Mouse (Mus musculus) heart, postnatal 0 days (tissue): ENCODE results near the gene Tmem98. TPM values are rescaled to one million over a fixed set of nuclear protein-coding genes. Genes with fewer than 3 reads are reported as not detected.

ENCODE experiments used
- ATAC-seq: fragments of 200-750 bp; cut with Nextera tagmentation; 2 replicates; pipeline ENCODE4 v1.8.0; 2017; ENCODE audit warnings: low read depth, moderate number of reproducible peaks, moderate library complexity; ENCODE audit not compliant: insufficient read depth
- DNase-seq: peaks from one replicate; pipeline ENCODE4 v3.0.0-alpha.2; 2016; ENCODE audit warnings: low spot score
- H3K27ac ChIP-seq: fragments of 300-500 bp; sonication (generic); 2 replicates; pipeline ENCODE4 v1.5.1; 2014; ENCODE audit warnings: low read depth, mild to moderate bottlenecking
- H3K27me3 ChIP-seq: fragments of 300-500 bp; sonication (generic); 2 replicates; pipeline ENCODE4 v1.6.1; 2014; ENCODE audit warnings: low read length, mixed read lengths; ENCODE audit not compliant: control insufficient read depth, insufficient read depth
- H3K36me3 ChIP-seq: fragments of 300-500 bp; sonication (generic); replicated peaks from 2 replicates; pipeline ENCODE4 v1.6.1; 2014; ENCODE audit warnings: low read length, mixed read lengths; ENCODE audit not compliant: control insufficient read depth, insufficient read depth
- H3K4me1 ChIP-seq: fragments of 300-500 bp; sonication (generic); 2 replicates; pipeline ENCODE4 v1.6.1; 2014; ENCODE audit warnings: antibody characterized with exemption; ENCODE audit not compliant: control insufficient read depth, insufficient read depth
- H3K4me2 ChIP-seq: fragments of 300-500 bp; sonication (generic); 2 replicates; pipeline ENCODE4 v1.6.1; 2014; ENCODE audit warnings: low read depth, mild to moderate bottlenecking, low read length, moderate library complexity
- H3K4me3 ChIP-seq: fragments of 300-500 bp; sonication (generic); 2 replicates; pipeline ENCODE4 v1.5.1; 2014; ENCODE audit warnings: low read depth, low read length
- H3K9ac ChIP-seq: fragments of 300-500 bp; sonication (generic); replicated peaks from 2 replicates; pipeline ENCODE4 v1.6.1; 2014; ENCODE audit warnings: low read depth, low read length, mixed read lengths
- H3K9me3 ChIP-seq: fragments of 300-500 bp; sonication (generic); replicated peaks from 2 replicates; pipeline ENCODE4 v1.6.1; 2016; ENCODE audit warnings: low read length; ENCODE audit not compliant: control insufficient read depth
- CTCF ChIP-seq: IDR thresholded peaks from 2 replicates; pipeline ENCODE4 v1.5.1; 2016; ENCODE audit warnings: antibody characterized with exemption, control low read depth, low read depth
- EP300 ChIP-seq: IDR thresholded peaks from 2 replicates; pipeline ENCODE4 v1.6.1; 2016; ENCODE audit warnings: antibody characterized with exemption, low read depth
- WGBS: fragments of 180-500 bp; shearing (Covaris S2); extraction: QIAGEN DNeasy Blood & Tissue Kit; methylation state at CpG from one replicate; pipeline ENCODE4 v1.1.7; 2014; 5-methylcytosine and 5-hydroxymethylcytosine counted together
- polyA plus RNA-seq: library from polyadenylated mRNA; unstranded; fragments of >200 nt; fragmentation: Nextera tagmentation; extraction: Ambion mirVana; gene quantifications from 2 replicates; pipeline ENCODE4 v1.2.1, GENCODE M21; 2015
- total RNA-seq: library from RNA; depleted of rRNA; stranded (reverse); fragments of >200 nt; gene quantifications from 2 replicates; pipeline ENCODE4 v1.2.3, GENCODE M21; 2014; ENCODE audit warnings: low replicate concordance

The Tmem98 gene
- total and polyA plus RNA-seq, 2 experiments from 2014 or later, result 74.4 to 111 TPM

- WGBS, result 79% methylated on average over 4 of the region's 4 CpGs
- Histone ChIP-seq H3K27me3 (no peaks in the 10 kb centered on the region), H3K27ac (no peak overlapping the region), H3K36me3 (no peaks in the 10 kb centered on the region), H3K4me3 (no peak overlapping the region), H3K9me3 (no peaks in the 10 kb centered on the region), H3K4me1 (no peaks in the 10 kb centered on the region), H3K9ac (no peak overlapping the region), H3K4me2 (no peak overlapping the region)
- TF ChIP-seq CTCF (no peak), EP300 (no peak)
- ATAC-seq, result no peak
- DNase-seq, result no peak
These were observed 16.6 kb upstream of the Tmem98 start for GRCm38 (mm10) chr11:80793386-80793785.

DNA sequence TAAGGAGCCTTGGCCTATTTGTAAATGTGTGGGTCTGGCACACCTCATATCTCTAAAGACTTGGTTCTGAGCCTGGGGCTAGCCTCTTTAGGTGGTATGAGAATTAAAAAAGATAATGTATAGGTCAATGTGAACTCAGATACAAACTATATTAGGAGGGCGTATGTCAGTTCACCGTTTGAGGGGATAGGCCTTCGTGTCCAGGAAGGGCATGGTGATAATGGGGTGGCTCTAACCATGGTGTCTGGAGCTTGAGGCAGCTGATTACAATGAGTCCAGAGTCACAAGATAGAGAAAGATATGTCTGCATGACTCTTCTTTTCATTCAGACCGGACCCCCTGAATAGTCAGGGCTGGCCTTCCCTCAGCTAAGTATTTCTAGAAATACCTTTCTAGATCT is 15.7 kb upstream of the Tmem98 start:
- ATAC-seq, result no peak
- TF ChIP-seq EP300 (no peak), CTCF (no peak)
- Histone ChIP-seq H3K4me1 (no peaks in the 10 kb centered on the region), H3K27me3 (no peaks in the 10 kb centered on the region), H3K9me3 (no peaks in the 10 kb centered on the region), H3K36me3 (no peaks in the 10 kb centered on the region), H3K4me3 (no peak overlapping the region), H3K4me2 (no peak overlapping the region), H3K9ac (no peak overlapping the region), H3K27ac (no peak overlapping the region)
- WGBS, result 89% methylated on average over 4 of the region's 4 CpGs
- DNase-seq, result no peak

- Histone ChIP-seq H3K4me1 (no peaks in the 10 kb centered on the region), H3K27ac (no peak overlapping the region), H3K36me3 (no peaks in the 10 kb centered on the region), H3K27me3 (no peaks in the 10 kb centered on the region), H3K9me3 (no peaks in the 10 kb centered on the region), H3K4me3 (no peak overlapping the region), H3K9ac (no peak overlapping the region), H3K4me2 (no peak overlapping the region)
- ATAC-seq, result no peak
- no peak for TF ChIP-seq EP300
- no peak for TF ChIP-seq CTCF
- no peak for DNase-seq
- 35% methylated on average over 8 of the region's 8 CpGs for WGBS
These were observed 14.5 kb upstream of the Tmem98 start for GRCm38 (mm10) chr11:80795431-80795830.

- H3K4me1 ChIP-seq, result no peaks in the 10 kb centered on the region
- no peaks in the 10 kb centered on the region for H3K36me3 ChIP-seq
- H3K27ac ChIP-seq, result no peak overlapping the region
- H3K4me3 ChIP-seq, result no peak overlapping the region
- no peaks in the 10 kb centered on the region for H3K27me3 ChIP-seq
- TF ChIP-seq CTCF, result peak; percentile 20; the same call in 1 of the 2 replicates
- TF ChIP-seq EP300, result no peak
- H3K4me2 ChIP-seq, result no peak overlapping the region
- ATAC-seq, result no peak
- no peak for DNase-seq
- no peak overlapping the region for H3K9ac ChIP-seq
- H3K9me3 ChIP-seq, result no peaks in the 10 kb centered on the region
- 42% methylated on average over 3 of the region's 3 CpGs for WGBS
These were observed 10.0 kb upstream of the Tmem98 start for GRCm38 (mm10) chr11:80799979-80800378.

DNA sequence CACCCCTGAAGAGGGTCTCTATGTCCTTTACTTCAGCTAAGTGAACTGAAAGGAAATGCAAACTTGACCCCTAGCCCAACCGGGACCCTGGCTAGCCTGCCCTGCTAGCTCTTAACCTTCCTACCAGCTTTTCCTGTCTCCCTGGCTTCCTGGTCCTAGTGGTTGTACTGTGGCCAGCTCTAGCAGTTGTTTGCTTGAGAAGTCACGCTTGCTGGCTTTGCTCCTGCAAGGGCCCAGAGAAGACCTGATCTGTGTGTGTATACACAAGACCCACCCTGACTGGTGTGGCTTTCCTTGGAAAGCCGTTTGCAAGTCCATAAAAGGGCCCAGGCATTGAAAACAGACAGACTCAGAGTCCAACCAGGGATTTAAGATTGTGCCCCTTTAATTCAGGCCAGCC is 7.3 kb upstream of the Tmem98 start:
- no peak overlapping the region for H3K9ac ChIP-seq
- H3K27ac ChIP-seq, result peak overlapping the region; percentile 70
- ATAC-seq (no peak), DNase-seq (no peak)
- H3K36me3 ChIP-seq, result no peaks in the 10 kb centered on the region
- no peak overlapping the region for H3K4me2 ChIP-seq
- H3K27me3 ChIP-seq, result no peaks in the 10 kb centered on the region
- 41% methylated on average over 3 of the region's 3 CpGs for WGBS
- H3K4me1 ChIP-seq, result no peaks in the 10 kb centered on the region
- no peaks in the 10 kb centered on the region for H3K9me3 ChIP-seq
- no peak overlapping the region for H3K4me3 ChIP-seq
- TF ChIP-seq CTCF, result no peak
- no peak for TF ChIP-seq EP300

DNA sequence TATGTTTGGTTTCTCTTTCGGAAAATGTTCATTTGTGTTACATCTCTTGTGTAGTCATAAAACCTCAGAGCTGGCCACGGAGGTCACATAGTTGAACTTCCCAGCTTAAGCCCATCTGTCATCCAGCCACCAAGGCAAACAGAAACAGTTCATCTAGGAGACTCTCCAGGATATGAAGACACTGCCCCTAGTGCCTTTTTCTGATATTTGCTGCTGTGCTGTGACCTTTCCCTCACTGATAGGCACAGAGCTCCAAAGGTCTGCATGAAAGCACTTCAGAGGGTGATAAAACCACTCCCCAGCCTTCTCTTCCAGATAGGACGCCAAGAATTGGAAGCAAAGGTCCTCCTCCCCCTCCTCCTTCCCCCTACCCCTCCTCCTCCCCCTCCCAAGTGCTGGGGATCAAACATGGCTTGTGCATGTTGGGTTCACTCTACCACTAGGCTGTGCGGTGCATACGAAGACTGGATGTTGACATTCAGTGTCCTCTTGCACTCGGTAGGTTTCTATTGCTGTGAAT is 1.4 kb upstream of the Tmem98 start:
- Histone ChIP-seq H3K4me2 (no peak overlapping the region), H3K27me3 (no peaks in the 10 kb centered on the region), H3K9ac (no peak overlapping the region), H3K4me1 (peaks cover 16% of the 10 kb centered on the region; the same call in 1 of the 2 replicates), H3K36me3 (0 out of 2 replicates have a peak, but pooled peaks cover 8% of the 10 kb centered on the region), H3K4me3 (no peak overlapping the region), H3K9me3 (no peaks in the 10 kb centered on the region), H3K27ac (no peak overlapping the region)
- DNase-seq (no peak), ATAC-seq (no peak)
- WGBS, result 59% methylated on average over 6 of the region's 6 CpGs
- TF ChIP-seq CTCF, result peak; percentile 24; the same call in 1 of the 2 replicates
- TF ChIP-seq EP300, result no peak
